Mouse (Mus musculus) neutrophil, adult 59 days (primary cell): Measurements from ENCODE around the gene Gdpd4. TPM values are rescaled to one million over a fixed set of nuclear protein-coding genes. Genes with fewer than 3 reads are reported as not detected.

ENCODE experiments used
- total RNA-seq, 2 experiments: library from RNA; stranded (reverse); gene quantifications; 1 replicate in 1 of 2; 2 replicates in 1 of 2; pipeline ENCODE4 v1.2.4; 2023

Gdpd4 gene
- total RNA-seq: not detected

DNA sequence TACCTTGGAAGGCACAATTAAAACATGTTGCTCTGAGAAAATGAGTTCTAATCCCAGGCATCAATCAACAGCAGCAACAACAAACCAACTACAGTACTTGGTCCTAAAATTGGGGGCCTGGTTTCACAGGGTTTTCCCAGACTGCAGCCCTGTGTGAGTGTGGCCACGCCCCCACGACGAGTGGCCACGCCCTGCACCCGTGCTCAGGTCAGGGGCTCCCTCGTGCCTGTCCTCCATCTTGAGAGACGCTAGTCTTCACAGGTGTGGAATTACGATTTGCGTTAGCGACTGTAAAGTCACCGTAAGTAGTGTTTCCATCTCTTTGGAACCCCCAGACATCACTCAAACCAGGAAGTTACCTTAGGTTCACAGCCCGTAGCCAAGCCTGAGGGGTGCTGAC, at the start of gene Gdpd4:
Gene Gdpd4 (plus strand): TSS at position 214 of the 400 bp plus-strand sequence.

Other genes with a start within 250 kb of the Gdpd4 start
- 10 to 100 TPM; 26.1 to 29.2 TPM for gene Clns1a, start 223.3 kb upstream of the Gdpd4 start, total RNA-seq
- under 1 TPM in 1 of 2 experiments, not detected in 1; 0.42 TPM for gene Aqp11, start 181.7 kb upstream of the Gdpd4 start, total RNA-seq
- gene Pak1, start 131.4 kb upstream of the Gdpd4 start, total RNA-seq: 10 to 100 TPM; 45.4 to 48.7 TPM
- gene Myo7a, start 199.6 kb downstream of the Gdpd4 start, total RNA-seq: 10 to 100 TPM; 15.4 to 17.5 TPM
- not detected for gene Omp, start 225.5 kb downstream of the Gdpd4 start, total RNA-seq